Comparison of ENCODE assay signal across 9 mouse cellular contexts in genomic region chr4:148130561-148131413, GRCm38 (mm10). TPM values are rescaled to one million over a fixed set of nuclear protein-coding genes. Genes with fewer than 3 reads are reported as not detected.
DNase-seq lines count a peak whose midpoint lies in the region; ATAC-seq lines count a peak whose summit lies in the region.
"Had no signal": no experiment of that assay in that cellular context is flagged by ENCODE, and none has a peak within 500 bp of the region (broad histone marks: within the 10 kb centered on the region; RNA-seq: fewer than 3 reads in every experiment).

Draxin (minus strand) TSS chr4:148130698.

- peak within 1 kb of the TSS; percentile 99 for H3K27ac ChIP-seq in midbrain, embryonic 11.5 days (ENCODE audit: low read depth, low read length)

- H3K4me2 ChIP-seq in midbrain, embryonic 11.5 days, result peak within 1 kb of the TSS; percentile 79

- peak within 1 kb of the TSS; percentile 67 for H3K4me3 ChIP-seq in midbrain, embryonic 11.5 days (ENCODE audit: low read depth, low read length)

- H3K4me1 ChIP-seq in midbrain, embryonic 11.5 days (ENCODE audit: control insufficient read depth, insufficient read depth, low read length), result peaks cover 24% of the 10 kb centered on the region

- DNase-seq in heart, adult 11 months, result peak; percentile 83
- DNase-seq in heart, adult 9 months (ENCODE audit: low spot score in 2 of 2), result no peak
- DNase-seq in R1 (ENCODE audit: low read depth, low spot score), result peak; percentile 67
- peak; percentile 77 for DNase-seq in forelimb bud, embryonic 11.5 days (ENCODE audit: low read depth, low spot score)
- DNase-seq in kidney, postnatal 36 days, result peak; percentile 44 to 64
- peak; percentile 97 for DNase-seq in midbrain, embryonic 11.5 days (ENCODE audit: low spot score, missing footprints)
- peak; percentile 65 for DNase-seq in testis, postnatal 14 days (ENCODE audit: low spot score)
- DNase-seq in spleen, adult 18-20 months, result no peak

- under 1% methylated on average over 66 of the region's 87 CpGs for WGBS in midbrain, embryonic 11.5 days

- H3K9me3 ChIP-seq in midbrain, embryonic 11.5 days (ENCODE audit: control insufficient read depth, low read length), result no peaks in the 10 kb centered on the region

- ATAC-seq in midbrain, embryonic 11.5 days (ENCODE audit: low FRiP score), result peak; percentile 90

- H3K27me3 ChIP-seq in midbrain, embryonic 11.5 days (ENCODE audit: control insufficient read depth, insufficient read depth, low read length), result peaks cover 10% of the 10 kb centered on the region; the same call in 1 of the 2 replicates

- peak within 1 kb of the TSS; percentile 97 for H3K9ac ChIP-seq in midbrain, embryonic 11.5 days (ENCODE audit: low read length)

- no peaks in the 10 kb centered on the region for H3K36me3 ChIP-seq in midbrain, embryonic 11.5 days (ENCODE audit: control insufficient read depth, insufficient read depth, low read length)

RNA-seq across cellular contexts. Expression of gene Draxin, which starts in this region (rescaled TPM):
- polyA plus RNA-seq in midbrain, embryonic 11.5 days (2014; fragmentation: Nextera tagmentation; extraction: Ambion mirVana), result 11.5 and 12.7 TPM in 2 replicates
- polyA plus RNA-seq: liver, adult 2 months had no signal

Comparison
In these comparisons a context has a peak if more than half of its experiments do, and no peak if none do; other contexts are left out.
1. DNase-seq: peak in heart, adult 11 months (single experiment), R1 (single experiment), forelimb bud, embryonic 11.5 days (single experiment), kidney, postnatal 36 days (2 of 2), midbrain, embryonic 11.5 days (single experiment) and testis, postnatal 14 days (single experiment); none in heart, adult 9 months (0 of 2) and spleen, adult 18-20 months (0 of 2).